Mouse (Mus musculus) olfactory bulb, adult 2 months (tissue): ENCODE data around the gene Sidt2. TPM values are rescaled to one million over a fixed set of nuclear protein-coding genes. Genes with fewer than 3 reads are reported as not detected.
A peak's percentile ranks its signal among the peaks of the same experiment; 100 is the strongest.

ENCODE experiments used
- H3K27ac ChIP-seq: fragments of 200-500 bp; 2 replicates; pipeline ENCODE4 v1.5.1; 2012; ENCODE audit warnings: low read depth, low read length; ENCODE audit not compliant: insufficient read depth
- H3K4me1 ChIP-seq: fragments of 200-500 bp; 2 replicates; pipeline ENCODE4 v1.6.1; 2012; ENCODE audit warnings: low read length; ENCODE audit not compliant: control insufficient read depth, insufficient read depth
- H3K4me3 ChIP-seq: fragments of 200-500 bp; 2 replicates; pipeline ENCODE4 v1.5.1; 2012; ENCODE audit warnings: mild to moderate bottlenecking, low read depth, low read length, moderate library complexity; ENCODE audit not compliant: insufficient read depth
- CTCF ChIP-seq: fragments of 200-500 bp; IDR thresholded peaks from 2 replicates; pipeline ENCODE4 v1.5.1; 2012; ENCODE audit warnings: low read depth, mild to moderate bottlenecking, low read length, moderate library complexity; ENCODE audit not compliant: insufficient read depth
- POLR2A ChIP-seq: fragments of 200-500 bp; IDR thresholded peaks from 2 replicates; pipeline ENCODE4 v1.6.1; 2012; ENCODE audit warnings: mild to moderate bottlenecking, low read depth, low read length, moderate library complexity; ENCODE audit not compliant: insufficient read depth
- WGBS: fragments of 180-500 bp; shearing (Covaris S2); methylation state at CpG from one replicate; pipeline ENCODE4 v1.1.7; 2018; 5-methylcytosine and 5-hydroxymethylcytosine counted together
- polyA plus RNA-seq: library from polyadenylated mRNA; stranded (reverse); fragments of >200 nt; gene quantifications from 2 replicates; pipeline ENCODE4 v1.2.4, GENCODE M21; 2012; ENCODE audit warnings: low replicate concordance; ENCODE audit not compliant: missing spikeins, insufficient read depth, insufficient read length

Gene Sidt2
- polyA plus RNA-seq, 1 experiment = not detected

GRCm38 (mm10) chr9:45980611-45981010, 25.6 kb upstream of the Sidt2 start:
- no peak for TF ChIP-seq POLR2A
- no peak for TF ChIP-seq CTCF
- peaks cover 11% of the 10 kb centered on the region for H3K4me1 ChIP-seq
- no peak overlapping the region for H3K4me3 ChIP-seq
- WGBS = 69% methylated on average over 1 of the region's 1 CpGs
- no peak overlapping the region for H3K27ac ChIP-seq

GRCm38 (mm10) chr9:45979778-45980177, 24.7 kb upstream of the Sidt2 start:
- peaks cover 11% of the 10 kb centered on the region for H3K4me1 ChIP-seq
- no peak overlapping the region for H3K4me3 ChIP-seq
- no peak for TF ChIP-seq CTCF
- no peak for TF ChIP-seq POLR2A
- H3K27ac ChIP-seq = no peak overlapping the region
- WGBS = 91% methylated on average over 2 of the region's 2 CpGs

- WGBS = 66% methylated on average over 2 of the region's 2 CpGs
- 0 out of 2 replicates have a peak, but pooled peaks cover 2% of the 10 kb centered on the region for H3K4me1 ChIP-seq
- H3K27ac ChIP-seq = no peak overlapping the region
- no peak for TF ChIP-seq POLR2A
- no peak for TF ChIP-seq CTCF
- no peak overlapping the region for H3K4me3 ChIP-seq
These were observed 21.8 kb upstream of the Sidt2 start for GRCm38 (mm10) chr9:45976884-45977283.

DNA sequence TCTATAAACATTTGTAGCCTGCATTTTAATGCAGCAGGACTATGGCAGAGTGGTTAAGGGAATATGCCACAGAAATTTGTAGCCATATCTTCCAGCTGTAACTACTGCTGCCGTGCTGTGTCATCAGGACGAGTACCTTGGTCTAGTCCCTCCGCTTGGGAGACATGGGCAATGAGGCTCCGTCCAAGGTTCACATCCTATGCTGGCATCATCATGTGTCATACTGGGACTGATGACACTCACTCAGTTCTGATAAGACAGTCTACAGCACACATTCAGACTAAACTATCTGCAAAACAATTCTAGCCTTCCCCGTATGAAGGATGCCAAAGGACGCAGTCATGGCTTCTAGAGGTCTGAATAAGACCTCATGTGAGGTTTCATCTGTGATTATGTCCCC, 8.5 kb upstream of the Sidt2 start:
- Histone ChIP-seq H3K27ac (no peak overlapping the region), H3K4me3 (no peak overlapping the region), H3K4me1 (no peaks in the 10 kb centered on the region)
- TF ChIP-seq CTCF (no peak), POLR2A (no peak)
- 94% methylated on average over 6 of the region's 6 CpGs for WGBS

- TF ChIP-seq CTCF (no peak), POLR2A (no peak)
- H3K4me3 ChIP-seq = no peak overlapping the region
- H3K4me1 ChIP-seq = no peaks in the 10 kb centered on the region
- 70% methylated on average over 2 of the region's 2 CpGs for WGBS
- H3K27ac ChIP-seq = no peak overlapping the region
These were observed 6.8 kb upstream of the Sidt2 start for GRCm38 (mm10) chr9:45961855-45962254.

DNA sequence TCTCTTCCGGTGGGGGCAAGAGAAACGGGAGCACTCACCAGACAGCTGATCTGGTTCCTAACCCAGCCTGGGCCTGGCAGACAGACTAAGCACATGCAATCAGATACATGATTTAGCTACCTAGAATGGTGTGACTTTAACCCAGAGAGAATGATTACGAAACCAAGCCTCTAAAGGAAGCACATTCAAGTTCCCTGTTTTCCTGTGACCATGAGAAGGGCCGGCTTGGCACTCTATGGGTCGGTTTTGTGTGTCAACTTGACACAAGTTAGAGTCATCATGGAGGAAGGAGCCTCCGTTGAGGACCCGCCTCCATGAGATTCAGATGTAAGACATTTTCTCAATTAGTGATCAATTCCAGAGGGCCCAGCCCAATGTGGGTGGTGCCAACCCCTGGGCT, 4.6 kb upstream of the Sidt2 start:
- Histone ChIP-seq H3K27ac (no peak overlapping the region), H3K4me1 (peaks cover 3% of the 10 kb centered on the region; the same call in 1 of the 2 replicates), H3K4me3 (no peak overlapping the region)
- WGBS = 89% methylated on average over 7 of the region's 7 CpGs
- TF ChIP-seq POLR2A = no peak
- no peak for TF ChIP-seq CTCF

DNA sequence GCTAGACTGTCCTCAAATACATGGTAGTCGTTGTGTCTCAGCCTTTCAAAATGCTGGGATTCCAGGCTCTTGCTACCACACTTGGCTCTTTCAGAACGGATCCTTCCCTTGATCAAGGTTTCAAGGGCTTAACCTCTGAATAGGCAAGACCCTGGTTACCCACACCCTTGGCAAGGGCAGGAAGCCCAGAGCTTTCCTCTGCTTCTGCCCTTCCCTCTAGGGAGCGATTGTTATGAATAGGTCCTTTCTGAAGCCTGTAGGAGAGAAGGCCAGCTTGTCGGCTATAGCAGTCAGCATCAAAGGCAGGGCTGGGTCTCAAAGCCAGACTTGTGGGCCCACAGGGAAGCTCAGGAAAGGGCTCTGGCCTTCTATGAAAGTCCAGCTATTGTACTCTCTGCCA, 3.8 kb upstream of the Sidt2 start:
- TF ChIP-seq POLR2A = no peak
- no peak for TF ChIP-seq CTCF
- H3K4me1 ChIP-seq = peaks cover 6% of the 10 kb centered on the region
- no peak overlapping the region for H3K4me3 ChIP-seq
- H3K27ac ChIP-seq = no peak overlapping the region
- WGBS = 26% methylated on average over 4 of the region's 4 CpGs

GRCm38 (mm10) chr9:45958023-45958670, 3.1 kb upstream of the Sidt2 start:
- Histone ChIP-seq H3K4me3 (no peak overlapping the region), H3K4me1 (peaks cover 11% of the 10 kb centered on the region), H3K27ac (no peak overlapping the region)
- WGBS = 36% methylated on average over 7 of the region's 7 CpGs
- TF ChIP-seq POLR2A (no peak), CTCF (no peak)

DNA sequence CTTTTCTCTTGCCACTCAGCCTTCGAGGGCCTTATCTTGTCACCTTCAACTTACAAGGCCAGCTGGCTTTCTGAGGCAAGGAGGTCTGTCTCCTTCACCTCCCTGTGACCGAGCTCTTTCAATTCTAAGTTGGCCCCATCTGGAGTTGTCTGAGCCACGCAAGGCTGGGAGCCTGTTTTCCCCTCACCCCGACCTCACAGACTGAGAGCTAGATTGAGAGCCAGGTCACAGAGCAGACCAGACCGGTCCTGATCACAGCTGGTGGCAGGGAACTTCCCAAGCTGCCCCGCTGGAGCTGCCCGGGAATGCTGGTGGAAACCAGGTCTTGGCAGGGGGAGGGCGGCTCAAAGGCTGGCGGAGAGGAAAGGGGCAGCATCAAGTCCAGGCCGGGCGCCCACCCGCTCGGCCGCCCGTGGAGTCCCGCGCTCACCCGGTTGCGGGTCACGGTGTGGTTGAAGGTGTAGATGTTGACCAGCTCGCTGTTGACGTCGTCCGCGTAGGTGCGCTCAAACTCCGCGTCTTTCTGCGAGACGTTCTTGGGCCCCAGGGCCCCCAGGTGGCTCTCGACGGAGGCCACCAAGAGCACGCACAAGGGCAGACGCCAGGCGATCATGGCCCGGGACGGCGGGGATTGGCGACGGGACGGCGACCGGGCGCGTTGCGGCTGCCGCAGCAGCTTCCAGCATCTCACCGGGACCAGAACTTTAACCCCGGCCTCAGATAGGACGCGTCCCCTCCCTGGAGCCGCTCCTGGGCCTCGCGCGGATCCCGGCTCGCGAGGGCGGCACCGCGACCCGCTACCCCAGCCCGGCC, 558 bp downstream of the Sidt2 start:
- under 1% methylated on average over 63 of the region's 63 CpGs for WGBS
- Histone ChIP-seq H3K4me3 (peak overlapping the region; percentile 88), H3K27ac (peak overlapping the region; percentile 66), H3K4me1 (peaks cover 14% of the 10 kb centered on the region)
- TF ChIP-seq POLR2A (no peak), CTCF (no peak)
